Mouse (Mus musculus) adipose tissue, adult 10 weeks (tissue): ENCODE measurements around the gene Mmd. TPM values are rescaled to one million over a fixed set of nuclear protein-coding genes. Genes with fewer than 3 reads are reported as not detected.

ENCODE experiments used
- polyA plus RNA-seq: library from polyadenylated mRNA; stranded (reverse); fragments of 350-450 nt; fragmentation: Illumina TruSeq; extraction: RNeasy Lipid Tissue Mini Kit (QIAGEN cat#74804); gene quantifications from one replicate; pipeline ENCODE4 v1.2.3, GENCODE M21; 2014; ENCODE audit warnings: low read depth, low replicate concordance

The Mmd gene
- 224 TPM for polyA plus RNA-seq

DNA sequence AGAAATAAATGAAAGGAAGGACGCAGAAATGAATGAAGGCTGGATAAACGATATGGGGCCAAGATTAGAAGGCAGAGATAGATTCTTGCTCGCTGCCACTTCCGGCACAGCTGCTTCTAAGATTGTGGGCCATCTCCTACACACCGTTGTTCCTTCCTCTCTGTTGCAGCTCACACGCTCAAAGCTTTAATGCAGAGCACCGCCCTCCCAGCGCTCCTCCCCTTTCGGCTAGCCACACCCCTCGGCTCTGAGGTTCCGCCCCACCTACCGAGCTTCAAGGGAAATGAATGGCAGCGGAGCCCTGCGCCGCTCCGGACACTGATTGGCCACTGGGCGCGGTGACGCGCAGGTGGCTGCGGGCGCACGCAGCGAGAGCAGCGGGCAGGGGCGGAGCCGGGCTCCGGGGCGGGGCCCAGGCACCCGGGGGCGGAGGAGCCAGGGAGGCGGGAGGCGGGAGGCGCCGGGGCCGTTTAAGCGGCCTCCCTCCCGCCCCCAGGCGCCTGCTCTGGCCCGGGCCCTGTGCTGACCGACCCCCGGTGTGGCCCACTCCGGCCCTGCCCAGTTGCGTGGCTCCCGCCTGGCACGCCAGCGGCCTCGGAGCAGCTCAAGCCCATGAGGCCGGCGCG lies at the start of gene Mmd:
Gene Mmd (plus strand): TSS at position 432 of the 626 bp plus-strand sequence.

Other genes with a start within 250 kb of the Mmd start
- 46.3 TPM for gene Pctp, start 246.6 kb upstream of the Mmd start, polyA plus RNA-seq
- 16.8 TPM for gene Tmem100, start 219.1 kb upstream of the Mmd start, polyA plus RNA-seq
- 15.5 TPM for gene Gm45716, start 61.8 kb upstream of the Mmd start, polyA plus RNA-seq
- gene Hlf, start 141.4 kb downstream of the Mmd start, polyA plus RNA-seq: 14.0 TPM